ENCODE assay signal across 8 mouse cellular contexts in the genomic region with DNA sequence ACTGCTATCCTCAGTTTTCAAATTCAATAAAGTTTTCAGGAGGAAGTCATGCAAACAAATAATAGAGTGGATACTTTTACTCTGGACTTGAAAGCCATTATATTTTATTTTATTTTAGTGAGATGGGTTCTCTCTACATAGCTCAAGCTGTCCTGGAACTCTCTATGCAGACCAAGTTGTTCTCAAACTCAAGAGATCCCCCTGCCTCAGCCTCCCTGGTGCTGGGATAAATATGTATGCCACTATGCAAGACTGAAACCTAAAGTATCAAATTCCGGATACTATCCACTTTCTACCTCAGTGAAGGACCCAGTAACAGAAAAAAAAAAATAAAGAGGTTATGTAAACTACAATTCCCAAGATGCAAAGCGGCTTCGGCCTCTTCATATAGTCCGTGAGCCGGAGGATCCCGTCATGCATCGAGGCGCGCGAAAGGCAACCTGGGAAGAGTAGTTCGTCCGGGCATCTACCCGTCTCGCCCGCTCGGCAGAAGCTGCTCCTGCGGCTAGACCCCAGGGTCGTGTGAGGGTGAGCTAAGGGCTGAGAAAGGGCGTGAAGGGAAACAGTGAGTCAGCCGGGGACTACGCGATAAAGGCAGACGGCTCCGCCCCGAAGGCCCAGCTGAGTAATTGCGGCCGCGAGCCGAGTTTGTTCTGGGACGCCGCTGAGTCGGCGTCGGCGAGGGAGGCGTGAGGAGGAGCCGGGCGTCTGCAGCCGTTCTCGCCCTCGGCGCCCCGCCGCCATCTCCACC. TPM values are rescaled to one million over a fixed set of nuclear protein-coding genes. Genes with fewer than 3 reads are reported as not detected.
DNase-seq lines count a peak whose midpoint lies in the region; ATAC-seq and TF ChIP-seq lines count a peak whose summit lies in the region.

A gene (plus strand): TSS at position 533 of the 751 bp plus-strand sequence.

- peak within 1 kb of the TSS; percentile 38; the same call in 1 of the 2 replicates for H3K9ac ChIP-seq in kidney, embryonic 15.5 days

- no peak for TF ChIP-seq POLR2A in myocyte (IDR thresholded peaks at IDR 0.05; ENCODE audit: insufficient read length, low read depth)

- peak within 1 kb of the TSS; percentile 65 for H3K4me2 ChIP-seq in kidney, embryonic 15.5 days
- peak within 1 kb of the TSS; percentile 58 for H3K4me2 ChIP-seq in myocyte (ENCODE audit: low read depth)

- H3K79me2 ChIP-seq in myocyte (ENCODE audit: control insufficient read depth, insufficient read depth) = no peaks in the 10 kb centered on the region

- H3K4me3 ChIP-seq in heart, embryonic 10.5 days = peak within 1 kb of the TSS; percentile 57
- H3K4me3 ChIP-seq in kidney, embryonic 15.5 days (replicated peaks) = peak within 1 kb of the TSS; percentile 57
- H3K4me3 ChIP-seq in myocyte = peak within 1 kb of the TSS; percentile 17

- H3K36me3 ChIP-seq in heart, embryonic 10.5 days = peaks cover 12% of the 10 kb centered on the region
- H3K36me3 ChIP-seq in kidney, embryonic 15.5 days = peaks cover 21% of the 10 kb centered on the region
- H3K36me3 ChIP-seq in myocyte (ENCODE audit: control insufficient read depth, insufficient read depth) = no peaks in the 10 kb centered on the region
- no peaks in the 10 kb centered on the region for H3K36me3 ChIP-seq in splenic B cell, adult 2 months (ENCODE audit: control insufficient read depth, insufficient read depth, low read length, poor library complexity, severe bottlenecking)

- DNase-seq in B cell, adult 2 months = peak; percentile 92 to 94
- peak; percentile 98 for DNase-seq in brain, adult 2 months (ENCODE audit: low read depth, low spot score)
- DNase-seq in heart, embryonic 10.5 days (ENCODE audit: low spot score) = peak; percentile 99
- peak; percentile 95 for DNase-seq in liver
- peak; percentile 96 for DNase-seq in splenic B cell, adult 2 months (ENCODE audit: low read depth, low spot score)

- no peak within 1 kb of the TSS for H3ac ChIP-seq in myocyte (ENCODE audit: control insufficient read depth, insufficient read length)

- no peaks in the 10 kb centered on the region for H3K27me3 ChIP-seq in heart, embryonic 10.5 days (ENCODE audit: insufficient read depth, poor library complexity, severe bottlenecking)
- H3K27me3 ChIP-seq in kidney, embryonic 15.5 days = no peaks in the 10 kb centered on the region
- H3K27me3 ChIP-seq in myocyte (ENCODE audit: control insufficient read depth, insufficient read depth, insufficient read length) = no peaks in the 10 kb centered on the region
- H3K27me3 ChIP-seq in splenic B cell, adult 2 months (ENCODE audit: control insufficient read depth, insufficient read depth, low read length, poor library complexity, severe bottlenecking) = no peaks in the 10 kb centered on the region

- WGBS in heart, embryonic 10.5 days = 1% methylated on average over 40 of the region's 44 CpGs
- WGBS in kidney, embryonic 15.5 days = under 1% methylated on average over 39 of the region's 44 CpGs

- H3K9me3 ChIP-seq in heart, embryonic 10.5 days = 0 out of 2 replicates have a peak, but pooled peaks cover 7% of the 10 kb centered on the region
- peaks cover 13% of the 10 kb centered on the region for H3K9me3 ChIP-seq in kidney, embryonic 15.5 days (replicated peaks)

- H3K4me1 ChIP-seq in heart, embryonic 10.5 days = 0 out of 2 replicates have a peak, but pooled peaks cover 3% of the 10 kb centered on the region
- no peaks in the 10 kb centered on the region for H3K4me1 ChIP-seq in kidney, embryonic 15.5 days

- peak within 1 kb of the TSS; percentile 89 for H3K27ac ChIP-seq in heart, embryonic 10.5 days
- H3K27ac ChIP-seq in kidney, embryonic 15.5 days = peak within 1 kb of the TSS; percentile 89

- peak; percentile 97 for ATAC-seq in erythroblast, adult 5-6 weeks (replicated peaks; ENCODE audit: low FRiP score, poor library complexity, severe bottlenecking)
- ATAC-seq in kidney, embryonic 15.5 days (replicated peaks; ENCODE audit: low FRiP score) = peak; percentile 99

TF ChIP-seq in myocyte, 11 proteins besides CTCF, POLR2A, EP300 and RAD21:
- TF ChIP-seq SRF (IDR thresholded peaks at IDR 0.05; ENCODE audit: control insufficient read depth, insufficient read length, low read depth) (no peak), USF1 (IDR thresholded peaks at IDR 0.05; ENCODE audit: low read depth) (no peak), CEBPB (IDR thresholded peaks at IDR 0.05; ENCODE audit: insufficient read depth, poor library complexity, severe bottlenecking) (no peak), E2F4 (IDR thresholded peaks at IDR 0.05; ENCODE audit: insufficient read depth) (no peak), REST (IDR thresholded peaks at IDR 0.05; ENCODE audit: insufficient read depth, insufficient read length) (no peak), TCF12 (IDR thresholded peaks at IDR 0.05; ENCODE audit: insufficient read depth, poor library complexity, severe bottlenecking) (no peak), TCF3 (IDR thresholded peaks at IDR 0.05; ENCODE audit: insufficient read length, low read depth) (no peak), POLR2AphosphoS2 (IDR thresholded peaks at IDR 0.05; ENCODE audit: insufficient read length, low read depth) (no peak), MYOD1 (IDR thresholded peaks at IDR 0.05; ENCODE audit: control insufficient read depth in 1 of 3, insufficient read length in 2 of 3, low read depth in 2 of 3) (no peak), MAX (IDR thresholded peaks at IDR 0.05; ENCODE audit: low read depth) (no peak), MYOG (IDR thresholded peaks at IDR 0.05; ENCODE audit: control insufficient read depth in 1 of 3, insufficient read depth in 1 of 3, insufficient read length in 2 of 3, low read depth in 2 of 3) (no peak)

RNA-seq across cellular contexts. Expression of the gene that starts here (rescaled TPM):
- 9.2 and 10.2 TPM in 2 replicates for total RNA-seq in erythroblast, adult 5-6 weeks (2015; ENCODE audit: low replicate concordance)
- 10.5 and 11.4 TPM in 2 replicates for total RNA-seq in erythroblast, adult 5-6 weeks (2017; ENCODE audit: low replicate concordance)
- 9.2 and 9.3 TPM in 2 replicates for polyA plus RNA-seq in heart, embryonic 10.5 days (2016; fragmentation: Nextera tagmentation; extraction: Ambion mirVana)
- 11.5 and 11.8 TPM in 2 replicates for polyA plus RNA-seq in kidney, embryonic 15.5 days (2015; fragmentation: Nextera tagmentation; extraction: Ambion mirVana)
- polyA plus RNA-seq in myocyte (2012; fragmentation: generic; extraction: Trizol) = 1.5 TPM

Comparison
In these comparisons a context has a peak if more than half of its experiments do, and no peak if none do; other contexts are left out.
1. Peak in every context shown above with its lines: DNase-seq, ATAC-seq, H3K4me3 ChIP-seq and H3K27ac ChIP-seq.